Mouse (Mus musculus) cerebellum, postnatal 25 days (tissue): ENCODE results near the gene Itih5.
A peak's percentile ranks its signal among the peaks of the same experiment; 100 is the strongest.

ENCODE experiments used
- DNase-seq, 2 experiments: peaks; one replicate each; pipeline ENCODE4 v3.0.0; 2021; ENCODE audit warnings: mixed read lengths in 2 of 2

Itih5 gene

GRCm38 (mm10) chr2:10263909-10264489 is 110.6 kb downstream of the Itih5 start:
- DNase-seq, result no peak

GRCm38 (mm10) chr2:10265881-10266280 is 112.5 kb downstream of the Itih5 start:
- no peak for DNase-seq

DNA sequence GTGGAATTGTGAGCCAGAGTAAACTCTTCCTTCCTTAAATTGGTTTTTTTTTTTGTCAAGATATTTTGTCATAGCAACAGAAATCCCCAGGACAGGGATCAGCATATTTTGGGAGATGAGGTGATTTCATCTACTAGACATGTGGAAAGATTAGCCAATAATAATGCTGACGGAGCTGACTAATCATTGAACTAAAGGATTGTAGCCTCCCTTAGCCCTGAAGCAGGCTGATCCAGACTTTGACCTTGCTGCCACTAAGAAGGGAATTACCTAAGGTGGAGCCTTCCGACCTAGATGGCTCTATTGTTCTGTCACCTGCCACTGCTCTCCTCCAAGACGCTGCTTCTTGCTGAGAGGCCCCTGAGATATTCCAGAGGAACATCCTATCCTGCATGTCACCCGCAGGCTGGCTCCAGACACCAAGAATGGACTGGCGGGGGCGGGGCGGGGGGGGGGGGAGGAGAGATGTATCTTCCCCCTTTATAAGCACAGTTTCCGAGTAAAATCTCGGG is 119.3 kb downstream of the Itih5 start:
- DNase-seq, result no peak

GRCm38 (mm10) chr2:10273541-10274050 is 120.2 kb downstream of the Itih5 start:
- no peak for DNase-seq

DNA sequence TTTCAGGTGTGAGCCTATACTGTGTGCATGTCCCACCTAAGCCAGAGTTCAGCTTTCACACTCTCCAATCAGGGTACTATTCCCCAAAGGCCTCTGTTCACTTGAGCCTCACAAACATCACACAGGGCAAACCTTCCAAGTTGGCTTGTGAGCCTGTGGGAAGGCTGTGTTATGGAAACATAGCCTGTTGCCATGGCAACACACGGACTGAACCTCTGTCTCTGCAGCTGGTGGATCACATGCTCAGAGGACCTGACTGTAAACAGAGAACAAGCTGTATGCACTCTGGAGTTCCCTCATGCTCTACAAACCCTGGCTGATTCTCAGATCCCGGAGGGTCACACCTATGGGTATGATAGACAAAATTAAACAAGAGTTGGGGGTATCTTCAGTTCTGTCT is 122.8 kb downstream of the Itih5 start:
- DNase-seq, result no peak

DNA sequence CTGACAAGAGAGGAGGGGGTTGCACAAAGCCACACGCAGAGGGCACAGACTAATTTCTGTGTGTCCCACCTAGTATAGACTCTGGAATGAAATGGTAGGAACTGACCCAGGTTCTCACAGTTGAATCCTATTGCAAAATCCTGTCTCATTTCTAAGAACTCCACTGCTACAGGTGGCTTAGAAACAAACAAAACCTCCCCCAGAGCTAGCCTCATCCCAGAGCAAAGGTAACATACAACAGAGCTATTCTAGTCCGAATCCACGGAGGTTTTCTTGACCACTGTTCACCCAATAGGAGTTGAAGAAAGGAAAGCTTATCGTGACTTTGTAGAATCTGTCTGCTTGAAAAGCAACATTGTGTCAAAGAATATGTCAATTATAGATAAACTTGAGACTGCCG is 130.3 kb downstream of the Itih5 start:
- no peak for DNase-seq

DNA sequence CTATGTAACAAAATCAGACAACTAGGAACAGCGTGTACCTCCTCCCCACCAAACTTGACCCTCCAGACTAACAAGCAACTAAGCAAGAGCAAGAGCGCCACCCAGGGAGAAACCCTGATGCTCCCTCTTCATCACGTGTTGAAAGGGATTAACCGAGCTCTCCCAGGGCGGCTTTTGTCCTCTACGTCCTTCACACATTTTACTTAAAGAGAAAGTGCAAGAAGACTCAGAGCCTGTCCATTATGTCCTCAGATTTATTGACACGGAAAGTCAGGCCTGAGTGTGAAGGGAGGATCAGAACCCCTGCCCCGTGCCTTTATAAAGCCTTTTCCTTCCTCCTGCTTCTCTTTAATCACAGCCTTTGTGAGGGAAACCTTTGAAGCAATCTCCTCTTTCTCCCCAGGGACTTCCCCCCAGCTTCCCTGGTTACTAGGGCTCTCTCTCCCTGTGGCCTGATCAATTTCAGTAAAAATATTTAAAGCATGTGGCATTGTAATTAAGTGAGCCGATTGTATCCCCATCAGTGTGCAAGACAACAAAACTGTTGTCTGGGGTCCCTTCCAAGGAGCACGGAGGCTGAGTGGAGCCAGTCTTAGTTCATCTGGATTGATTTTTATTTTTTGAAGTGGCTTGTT is 131.4 kb downstream of the Itih5 start:
- peak in 1 of 2 experiments; percentile 22 for DNase-seq

DNA sequence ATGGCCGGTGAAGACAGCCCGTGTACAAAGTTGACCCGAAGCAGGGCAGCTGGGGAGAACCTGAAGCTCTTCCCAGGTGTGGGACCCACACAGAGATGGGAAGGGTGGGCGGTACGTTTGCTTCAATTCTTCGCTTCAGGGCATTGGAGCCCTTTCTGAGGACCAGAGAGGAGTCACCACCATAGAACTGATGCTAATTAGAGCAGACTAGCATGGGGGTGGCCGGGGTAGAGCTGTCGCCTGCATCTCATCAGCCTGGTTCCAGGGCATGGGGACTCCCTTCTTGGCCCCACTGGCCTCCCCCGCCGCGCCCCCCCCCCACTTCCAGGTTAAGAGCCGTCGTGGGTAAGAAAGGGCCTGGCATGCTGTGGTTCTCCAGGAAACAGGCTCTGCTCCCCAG is 132.6 kb downstream of the Itih5 start:
- no peak for DNase-seq

DNA sequence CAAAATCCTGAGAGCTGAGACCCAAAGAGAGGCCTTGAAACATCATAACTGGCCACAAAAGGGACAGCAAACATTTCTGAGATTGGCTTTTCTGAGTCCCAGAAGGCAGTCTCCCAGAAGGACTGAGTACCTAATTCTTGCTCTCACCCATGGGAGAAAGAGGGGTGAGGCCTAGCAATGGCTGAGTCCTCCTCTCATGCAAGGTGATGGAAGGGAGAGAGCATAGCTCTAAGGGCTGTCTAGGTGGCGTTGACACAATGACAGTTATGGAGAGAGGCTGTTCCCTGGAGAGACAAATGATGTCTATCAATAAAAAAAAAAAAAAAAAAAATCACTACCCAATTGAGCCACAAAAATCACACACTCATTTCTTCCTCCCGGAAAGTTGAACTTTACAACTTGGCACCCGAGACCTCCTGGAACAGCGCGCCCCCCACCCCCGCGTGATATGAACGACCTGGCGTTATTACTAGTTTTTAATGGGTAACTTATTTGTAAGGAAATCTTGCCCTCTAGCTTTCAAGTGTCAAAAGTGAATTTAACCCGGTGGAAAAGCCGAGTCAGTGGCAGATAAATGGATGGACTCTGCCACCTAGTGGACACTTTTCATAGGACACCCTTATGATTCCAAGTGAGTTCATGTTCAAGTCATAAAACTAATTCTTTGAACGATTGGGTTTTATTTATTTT is 134.9 kb downstream of the Itih5 start:
- peak; percentile 47 to 71 for DNase-seq

DNA sequence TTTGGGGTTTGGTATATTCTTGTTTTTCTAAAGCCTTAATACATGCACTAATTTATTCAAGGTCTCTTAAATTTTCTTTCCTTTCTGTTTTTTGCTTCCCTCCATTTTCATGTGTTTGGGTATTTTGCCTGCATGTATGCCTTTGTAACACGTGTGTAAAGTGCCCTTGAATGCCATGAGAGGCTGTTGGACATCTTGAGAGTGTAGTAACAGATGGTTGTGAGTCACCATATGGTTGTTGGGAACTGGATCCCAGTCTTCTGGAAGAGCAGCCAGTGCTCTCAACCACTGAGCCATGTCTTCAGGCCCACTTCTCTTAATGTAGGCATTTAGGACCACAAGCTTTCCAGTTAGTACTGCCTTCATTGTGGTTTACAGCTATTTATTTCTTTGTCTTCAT is 135.5 kb downstream of the Itih5 start:
- peak in 1 of 2 experiments; percentile 26 for DNase-seq

DNA sequence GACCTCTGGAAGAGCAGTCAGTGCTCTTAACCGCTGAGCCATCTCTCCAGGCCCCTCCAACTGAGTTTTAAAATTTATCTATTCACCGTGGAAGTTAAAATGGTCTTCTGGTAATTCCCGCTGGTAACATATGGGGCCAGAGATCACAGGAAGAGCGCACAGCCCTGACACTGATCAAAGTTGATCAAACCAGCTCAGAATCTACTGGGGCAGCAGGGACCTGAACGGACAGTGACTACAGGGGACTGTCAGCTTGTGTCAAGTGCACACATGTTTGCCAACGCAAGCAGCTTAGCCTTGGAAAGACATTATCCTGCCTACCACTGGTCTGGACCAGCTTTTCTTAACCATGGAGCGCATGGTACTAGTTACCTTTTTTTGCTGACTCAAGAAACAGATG is 136.7 kb downstream of the Itih5 start:
- no peak for DNase-seq

GRCm38 (mm10) chr2:10293556-10294206 is 140.3 kb downstream of the Itih5 start:
- DNase-seq, result peak in 1 of 2 experiments; percentile 49

- DNase-seq, result no peak
These were observed 142.5 kb downstream of the Itih5 start for GRCm38 (mm10) chr2:10295908-10296307.

DNA sequence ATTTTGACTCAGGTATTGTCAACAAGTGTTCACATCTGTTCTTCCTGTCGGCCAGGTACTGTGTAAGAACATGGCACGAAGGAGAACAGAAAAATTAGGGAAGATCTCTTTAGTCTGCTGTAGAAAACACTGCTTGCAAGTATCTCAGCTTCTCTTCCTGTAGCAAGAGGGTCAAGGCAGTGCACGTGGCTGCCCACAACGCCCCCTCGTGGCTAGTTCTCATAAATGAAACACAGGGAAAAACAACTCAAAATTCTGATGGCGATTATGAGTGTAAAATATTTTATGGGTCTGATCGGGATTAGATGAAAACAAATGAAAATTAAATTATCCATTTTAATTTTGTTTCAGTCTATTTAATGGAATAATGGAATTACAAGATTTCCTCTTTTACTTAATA is 146.9 kb downstream of the Itih5 start:
- DNase-seq, result peak in 1 of 2 experiments; percentile 36

GRCm38 (mm10) chr2:10300771-10301170 is 147.4 kb downstream of the Itih5 start:
- peak; percentile 15 to 31 for DNase-seq

- DNase-seq, result no peak
These were observed 148.0 kb downstream of the Itih5 start for GRCm38 (mm10) chr2:10301391-10301790.

GRCm38 (mm10) chr2:10301997-10302396 is 148.6 kb downstream of the Itih5 start:
- DNase-seq, result no peak

- DNase-seq, result no peak
These were observed 151.5 kb downstream of the Itih5 start for GRCm38 (mm10) chr2:10304911-10305310.
